Mouse (Mus musculus): ENCODE results near the gene Sik3.
A peak's percentile ranks its signal among the peaks of the same experiment; 100 is the strongest.
"Not testable (repeated sequence)": the region's sequence is repeated elsewhere in the genome, so short reads cannot be mapped to it uniquely, and the experiment has no call there.

Sik3 gene

GRCm38 (mm10) chr9:46111334-46111733 is 98.7 kb downstream of the Sik3 start:
- no peak for DNase-seq (ENCODE audit: low spot score)

DNA sequence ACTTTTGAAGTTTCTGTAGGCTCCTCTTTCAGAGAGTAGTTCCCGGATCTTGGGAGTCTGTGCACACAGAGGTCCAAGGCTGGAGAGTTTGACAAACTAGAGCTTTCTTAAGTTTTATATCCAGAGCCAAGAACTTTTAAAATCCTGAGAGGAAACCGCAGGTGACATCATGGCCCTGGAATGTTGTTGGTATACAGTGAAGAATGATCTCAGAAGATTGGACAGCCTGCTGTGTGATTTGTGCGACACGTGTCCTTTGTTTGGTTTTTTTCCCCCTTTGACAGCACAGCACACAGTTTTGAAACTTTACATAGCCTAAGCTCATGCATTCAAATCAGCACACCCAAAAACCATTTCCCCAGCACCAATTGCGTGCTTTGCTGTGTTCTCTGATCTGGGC is 99.6 kb downstream of the Sik3 start:
- DNase-seq (ENCODE audit: low spot score), result no peak

GRCm38 (mm10) chr9:46118844-46119385 is 106.3 kb downstream of the Sik3 start:
- no peak for DNase-seq (ENCODE audit: low spot score)

GRCm38 (mm10) chr9:46119943-46120441 is 107.4 kb downstream of the Sik3 start:
- DNase-seq (ENCODE audit: low spot score), result peak; percentile 57

DNA sequence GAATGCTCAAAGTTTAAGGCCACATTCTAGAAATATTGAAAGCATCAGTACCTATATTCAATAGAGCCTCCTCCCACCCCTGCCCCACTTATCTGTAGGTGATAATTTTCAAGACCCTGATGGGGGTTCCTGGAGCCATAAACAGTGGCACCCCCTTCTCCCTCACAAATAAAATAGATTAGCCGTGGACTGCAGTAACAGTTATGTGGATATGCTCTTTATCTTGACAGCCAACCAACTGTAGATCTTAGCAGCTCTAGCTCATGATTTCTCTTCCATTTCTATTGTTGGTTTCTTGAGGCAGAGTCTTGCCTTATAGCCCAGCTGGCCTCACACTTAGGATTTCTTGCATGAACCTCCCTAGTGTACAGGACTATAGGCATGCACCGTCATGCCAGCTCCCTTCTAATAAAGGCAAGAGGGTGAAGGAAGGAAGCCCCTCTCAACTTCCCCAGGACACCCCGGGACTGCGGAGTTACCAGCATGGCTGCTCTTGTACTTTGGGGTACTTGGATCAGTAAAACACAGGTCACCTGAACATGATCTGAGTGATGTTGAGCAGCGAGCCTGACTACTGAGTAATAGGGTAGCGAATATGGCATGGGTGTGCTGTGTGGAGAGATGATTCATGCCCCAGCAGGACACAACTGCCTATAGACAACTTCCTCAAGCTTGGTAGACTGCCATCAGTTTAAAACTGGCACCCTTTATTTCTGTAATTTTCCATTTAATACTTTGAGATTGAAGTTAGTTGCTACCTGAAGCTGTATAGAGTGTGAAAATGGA is 108.0 kb downstream of the Sik3 start:
- DNase-seq (ENCODE audit: low spot score), result no peak

DNA sequence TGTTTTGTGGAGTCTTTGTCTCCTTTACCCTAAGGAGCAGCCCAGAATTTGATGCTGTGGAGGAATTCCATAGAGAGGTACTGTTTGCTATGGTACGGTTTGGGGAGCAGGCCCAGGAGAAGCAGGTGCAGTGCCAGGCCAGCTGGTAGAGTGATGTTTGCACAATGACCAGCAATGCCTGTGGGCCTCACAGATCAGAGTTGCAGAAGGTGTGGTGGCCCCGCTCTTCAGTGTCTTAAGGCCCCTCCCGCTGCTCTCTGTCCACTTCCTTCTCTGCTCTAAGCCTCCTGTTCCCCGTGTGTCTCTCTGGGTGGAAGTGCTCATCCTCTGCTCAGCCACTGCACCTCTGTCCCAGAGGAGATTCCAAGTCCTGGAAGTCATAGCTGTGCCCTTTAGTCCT is 108.9 kb downstream of the Sik3 start:
- no peak for DNase-seq (ENCODE audit: low spot score)

- DNase-seq (ENCODE audit: low spot score), result no peak
Measured at GRCm38 (mm10) chr9:46122731-46123130, 110.1 kb downstream of the Sik3 start.

DNA sequence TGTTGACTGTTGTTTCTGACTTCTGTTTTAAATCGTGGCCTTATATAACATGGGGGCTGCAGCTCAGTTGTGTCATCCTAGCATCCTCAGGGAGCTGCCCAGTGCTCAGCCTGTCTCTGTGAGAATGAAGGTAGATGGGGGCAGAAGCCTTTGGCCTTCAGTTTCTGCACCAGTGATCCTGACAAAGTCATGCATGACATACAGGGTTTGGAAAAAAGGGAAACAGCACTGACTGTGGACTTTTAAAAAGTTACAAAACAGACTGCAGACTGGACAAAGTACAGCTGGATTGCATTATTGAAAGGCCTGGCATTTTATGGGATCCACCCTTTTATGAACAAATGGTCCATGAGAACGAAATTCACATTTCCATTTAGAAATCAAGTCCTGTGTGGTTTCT is 113.7 kb downstream of the Sik3 start:
- no peak for DNase-seq (ENCODE audit: low spot score)

- DNase-seq (ENCODE audit: low spot score), result no peak
Measured at GRCm38 (mm10) chr9:46127326-46127725, 114.7 kb downstream of the Sik3 start.

- no peak for DNase-seq (ENCODE audit: low spot score)
Measured at GRCm38 (mm10) chr9:46129241-46129640, 116.6 kb downstream of the Sik3 start.

DNA sequence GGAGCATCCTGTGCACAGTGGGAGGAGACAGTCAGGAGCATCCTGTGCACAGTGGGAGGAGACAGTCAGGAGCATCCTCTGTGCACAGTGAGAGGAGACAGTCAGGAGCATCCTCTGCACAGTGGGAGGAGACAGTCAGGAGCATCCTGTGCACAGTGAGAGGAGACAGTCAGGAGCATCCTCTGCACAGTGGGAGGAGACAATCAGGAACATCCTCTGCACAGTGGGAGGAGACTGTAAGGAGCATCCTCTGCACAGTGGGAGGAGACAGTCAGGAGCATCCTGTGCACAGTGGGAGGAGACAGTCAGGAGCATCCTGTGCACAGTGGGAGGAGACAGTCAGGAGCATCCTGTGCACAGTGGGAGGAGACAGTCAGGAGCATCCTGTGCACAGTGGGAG is 120.2 kb downstream of the Sik3 start:
- not testable (repeated sequence) for DNase-seq (ENCODE audit: low spot score)

DNA sequence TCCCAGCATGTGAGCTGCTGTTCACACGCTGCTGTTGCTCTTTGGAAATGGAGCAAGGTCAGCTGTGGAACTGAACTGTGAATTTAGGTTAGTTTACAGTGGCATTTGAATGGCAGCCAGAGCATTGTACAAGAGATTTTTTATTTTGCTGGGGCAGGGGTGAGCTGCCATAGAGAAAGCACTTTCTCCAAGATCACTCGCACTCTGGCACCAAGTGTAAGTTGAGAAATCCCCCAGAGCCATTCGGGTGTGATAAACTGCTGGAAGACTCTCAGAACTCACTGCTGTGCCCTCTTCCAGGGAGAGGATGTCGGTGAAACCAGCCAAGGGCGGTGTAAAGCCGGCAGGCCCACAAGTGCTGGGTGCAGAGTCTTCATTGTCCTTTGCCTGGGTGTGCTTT is 126.2 kb downstream of the Sik3 start:
- no peak for DNase-seq (ENCODE audit: low spot score)

GRCm38 (mm10) chr9:46140811-46141210 is 128.2 kb downstream of the Sik3 start:
- no peak for DNase-seq (ENCODE audit: low spot score)

DNA sequence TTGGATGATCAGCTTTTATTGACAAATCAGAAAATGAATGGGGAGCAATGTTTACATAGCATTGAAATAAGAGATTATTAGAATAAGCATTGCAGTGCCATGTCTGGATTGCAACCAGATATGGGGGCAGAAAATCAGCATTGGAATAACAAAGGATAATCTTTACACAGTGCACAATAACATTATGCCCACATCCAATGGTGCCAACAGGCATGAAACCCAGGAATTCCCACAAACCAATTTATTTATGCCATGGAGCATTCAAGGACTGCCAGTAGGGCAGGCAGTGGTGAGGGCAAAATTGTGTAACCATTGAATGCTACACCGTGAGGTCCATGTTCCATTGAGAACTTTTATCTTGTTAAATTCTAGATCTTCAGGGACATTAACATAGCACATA is 129.4 kb downstream of the Sik3 start:
- no peak for DNase-seq (ENCODE audit: low spot score)

- DNase-seq (ENCODE audit: low spot score), result no peak
Measured at GRCm38 (mm10) chr9:46142492-46142891, 129.9 kb downstream of the Sik3 start.

DNA sequence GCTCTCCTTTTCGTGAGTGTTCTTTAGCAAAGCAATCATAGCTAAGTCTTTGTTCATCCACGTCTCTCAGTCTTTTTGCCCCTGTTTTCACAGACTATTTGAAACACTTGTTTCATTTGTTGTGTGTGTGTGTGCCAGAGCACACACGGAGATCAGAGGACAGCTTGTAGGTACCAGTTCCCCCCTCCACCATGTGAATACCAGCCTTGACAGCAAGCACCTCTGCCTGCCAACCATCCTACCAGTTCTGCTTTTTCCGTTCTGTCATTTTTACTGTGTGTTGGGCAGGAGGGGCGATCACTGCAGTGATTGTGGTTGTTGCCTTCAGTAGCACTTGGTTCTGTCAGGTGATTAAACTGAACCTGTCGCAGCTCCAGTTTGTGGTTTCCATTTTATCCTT is 132.4 kb downstream of the Sik3 start:
- DNase-seq (ENCODE audit: low spot score), result no peak

DNA sequence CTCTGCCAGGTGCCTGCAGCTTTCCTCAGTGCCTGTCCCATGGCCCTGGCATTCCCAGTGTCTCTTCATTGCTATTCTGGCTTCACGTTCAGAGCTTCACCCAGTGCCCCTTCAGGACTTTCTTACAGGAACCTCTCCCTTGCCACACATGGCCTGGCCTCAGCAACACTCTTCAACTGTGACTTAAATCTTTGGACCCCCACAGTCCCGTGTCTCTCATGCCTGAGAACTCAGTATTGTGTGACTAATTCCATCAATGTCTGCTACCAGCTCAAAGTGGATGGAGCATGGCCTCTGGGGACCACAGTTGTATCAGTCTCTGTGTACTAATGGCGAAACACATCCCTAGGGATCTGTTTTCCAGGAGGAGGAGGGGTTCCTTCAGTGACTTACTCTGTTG is 133.8 kb downstream of the Sik3 start:
- no peak for DNase-seq (ENCODE audit: low spot score)

DNA sequence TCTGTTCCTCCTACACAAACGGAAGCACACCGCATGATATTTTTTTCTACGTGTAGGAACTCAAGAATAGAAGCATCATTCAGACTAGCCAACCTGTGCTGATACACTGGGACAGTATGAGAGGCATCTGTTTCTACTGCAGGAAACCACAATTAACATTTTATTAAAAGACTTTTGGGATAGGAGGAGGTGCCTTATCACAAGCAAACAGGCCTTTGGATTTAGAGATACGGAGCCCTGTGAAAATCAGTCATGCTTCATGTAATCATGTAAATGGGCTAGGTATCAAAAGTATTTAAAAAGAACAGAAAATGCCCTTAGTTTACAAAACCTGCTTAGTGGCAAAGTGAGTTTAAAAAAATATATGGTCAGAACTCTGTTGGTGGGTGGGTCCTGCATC is 136.1 kb downstream of the Sik3 start:
- no peak for DNase-seq (ENCODE audit: low spot score)

DNA sequence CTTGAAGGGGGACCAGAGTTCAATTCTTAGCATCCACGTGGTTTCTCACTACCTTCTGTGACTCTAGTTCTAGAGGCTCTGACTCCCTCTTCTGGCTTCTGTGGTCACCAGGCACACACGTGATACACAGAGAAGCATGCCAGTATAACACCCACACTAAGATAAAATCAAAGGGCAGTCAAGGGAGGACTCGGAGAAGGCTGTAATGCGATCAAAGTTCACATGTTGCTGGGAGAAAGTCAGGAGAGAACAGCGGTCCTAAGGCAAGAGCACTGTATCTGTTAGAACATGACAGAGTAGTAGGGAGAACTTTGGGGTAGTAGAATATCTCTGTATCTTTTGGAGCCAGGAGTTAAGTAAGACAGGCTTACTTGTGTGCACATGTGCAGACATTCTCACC is 136.8 kb downstream of the Sik3 start:
- no peak for DNase-seq (ENCODE audit: low spot score)

DNA sequence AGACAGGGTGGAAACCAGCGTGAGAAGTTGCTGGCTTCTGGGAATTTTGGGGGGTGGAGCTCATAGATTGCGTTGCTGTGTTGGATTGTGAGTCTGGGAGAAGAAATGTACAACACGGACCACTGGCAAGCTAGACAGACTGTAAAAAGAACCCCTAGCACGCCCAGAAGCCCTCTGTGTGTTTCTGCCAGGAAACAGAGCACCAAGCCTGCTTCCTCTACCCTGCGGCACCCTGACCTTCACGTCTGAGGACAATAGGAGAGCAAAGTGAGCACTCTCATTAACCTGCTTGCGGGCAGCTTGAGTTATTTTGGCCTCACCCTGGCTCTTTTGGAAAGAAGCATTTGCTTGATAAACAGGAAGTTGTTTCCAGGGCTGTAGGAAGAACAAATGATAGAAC is 137.5 kb downstream of the Sik3 start:
- no peak for DNase-seq (ENCODE audit: low spot score)

DNA sequence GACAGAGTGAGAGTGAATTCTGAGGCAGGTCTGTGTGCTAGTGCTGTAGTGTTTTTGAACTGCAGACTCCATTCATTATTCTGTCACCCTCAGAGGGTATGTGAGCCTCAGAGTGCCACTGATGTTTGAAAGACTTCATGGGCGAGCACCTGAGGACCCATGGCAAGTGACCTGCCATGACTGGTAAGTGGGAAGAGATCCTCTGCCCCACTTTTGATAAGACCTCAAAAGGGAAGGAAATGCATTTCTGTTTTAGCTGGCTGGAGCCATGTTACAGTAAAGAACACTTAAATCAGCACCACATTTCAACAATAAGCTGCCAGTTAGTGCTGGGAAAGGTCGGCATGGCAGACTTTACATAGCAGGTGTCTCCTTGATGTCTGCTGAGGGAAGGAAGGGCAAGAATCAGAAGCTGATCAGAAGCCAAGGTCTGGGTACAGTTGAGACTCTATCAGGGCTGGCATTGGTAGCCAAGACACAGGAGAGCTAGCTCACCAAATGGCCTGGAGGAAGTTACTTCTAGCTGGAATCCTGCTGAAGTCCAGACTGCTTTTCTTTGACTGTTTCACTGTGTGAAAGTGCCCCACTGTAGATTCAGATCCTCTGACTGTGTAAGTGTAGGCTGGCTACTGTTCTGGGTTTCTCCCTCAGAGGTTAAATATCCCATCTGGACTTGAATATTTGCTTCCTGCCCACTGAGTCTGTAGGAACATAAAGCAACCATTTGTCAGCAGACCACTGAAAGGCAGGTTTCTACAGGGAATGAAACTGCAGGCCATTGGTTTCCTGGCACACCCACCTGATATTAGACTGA is 138.5 kb downstream of the Sik3 start:
- DNase-seq (ENCODE audit: low spot score), result no peak

GRCm38 (mm10) chr9:46151704-46152040 is 139.1 kb downstream of the Sik3 start:
- DNase-seq (ENCODE audit: low spot score), result no peak

Measured in urinary bladder, postnatal 10 days (tissue).